In genomic region chr9:55149499-55150278, GRCm38 (mm10) we compare ENCODE assay signal across 8 mouse cellular contexts. TPM values are rescaled to one million over a fixed set of nuclear protein-coding genes. Genes with fewer than 3 reads are reported as not detected.
DNase-seq lines count a peak whose midpoint lies in the region; ATAC-seq and TF ChIP-seq lines count a peak whose summit lies in the region.

No protein-coding gene starts in this region.

- no peaks in the 10 kb centered on the region for H3K9me3 ChIP-seq in heart, embryonic 14.5 days (ENCODE audit: control insufficient read depth, low read length)
- no peaks in the 10 kb centered on the region for H3K9me3 ChIP-seq in kidney, postnatal 0 days (replicated peaks; ENCODE audit: low read length)
- no peaks in the 10 kb centered on the region for H3K9me3 ChIP-seq in liver, embryonic 16.5 days (replicated peaks; ENCODE audit: control insufficient read depth, low read length)
- H3K9me3 ChIP-seq in stomach, embryonic 15.5 days = no peaks in the 10 kb centered on the region

- no peak for TF ChIP-seq CTCF in embryonic fibroblast, embryonic 13.5 days (IDR thresholded peaks at IDR 0.05; ENCODE audit: borderline replicate concordance, insufficient read depth, low read length)
- no peak for TF ChIP-seq CTCF in kidney, postnatal 0 days (IDR thresholded peaks at IDR 0.05; ENCODE audit: low read depth)

- H3K9ac ChIP-seq in heart, embryonic 14.5 days (ENCODE audit: low read length) = peak overlapping the region; percentile 77
- peak overlapping the region; percentile 93 for H3K9ac ChIP-seq in kidney, postnatal 0 days (ENCODE audit: low read depth, low read length)
- peak overlapping the region; percentile 81 for H3K9ac ChIP-seq in liver, embryonic 16.5 days (ENCODE audit: low read depth, low read length)
- H3K9ac ChIP-seq in stomach, embryonic 15.5 days = peak overlapping the region; percentile 56

- TF ChIP-seq POLR2A in embryonic fibroblast, embryonic 13.5 days (IDR thresholded peaks at IDR 0.05; ENCODE audit: low read depth, low read length) = peak; percentile 37; the same call in 1 of the 2 replicates

- peak; percentile 77 for ATAC-seq in heart, embryonic 14.5 days (ENCODE audit: insufficient number of reproducible peaks, insufficient read depth, low FRiP score, low read depth)
- peak; percentile 80 for ATAC-seq in kidney, postnatal 0 days (replicated peaks; ENCODE audit: low FRiP score, low read depth)
- peak; percentile 82 for ATAC-seq in liver, embryonic 16.5 days (ENCODE audit: low read depth)
- peak; percentile 68 for ATAC-seq in stomach, embryonic 15.5 days (ENCODE audit: insufficient read depth, low FRiP score, low read depth)

- H3K27ac ChIP-seq in embryonic fibroblast, embryonic 13.5 days (ENCODE audit: insufficient read depth, low read length) = 0 out of 2 replicates have a peak overlapping the region, but pooled peaks have one; percentile 36
- peak overlapping the region; percentile 39 to 73 for H3K27ac ChIP-seq in heart, embryonic 14.5 days (replicated peaks in 1 of 2; ENCODE audit: control insufficient read depth in 1 of 2, insufficient read depth in 1 of 2, low read depth in 2 of 2, low read length in 2 of 2)
- H3K27ac ChIP-seq in kidney, postnatal 0 days = peak overlapping the region; percentile 88
- H3K27ac ChIP-seq in liver, embryonic 16.5 days (ENCODE audit: low read length) = peak overlapping the region; percentile 74
- H3K27ac ChIP-seq in stomach, embryonic 15.5 days = peak overlapping the region; percentile 28; the same call in 1 of the 2 replicates

- peak overlapping the region; percentile 92 for H3K4me2 ChIP-seq in heart, embryonic 14.5 days (ENCODE audit: low read length)
- peak overlapping the region; percentile 91 for H3K4me2 ChIP-seq in kidney, postnatal 0 days (ENCODE audit: low read length)
- H3K4me2 ChIP-seq in liver, embryonic 16.5 days (ENCODE audit: low read depth, low read length) = peak overlapping the region; percentile 96
- H3K4me2 ChIP-seq in stomach, embryonic 15.5 days = peak overlapping the region; percentile 92

- no peaks in the 10 kb centered on the region for H3K36me3 ChIP-seq in heart, embryonic 14.5 days (ENCODE audit: control insufficient read depth, insufficient read depth, low read length)
- H3K36me3 ChIP-seq in kidney, postnatal 0 days (ENCODE audit: insufficient read depth, low read length) = no peaks in the 10 kb centered on the region
- no peaks in the 10 kb centered on the region for H3K36me3 ChIP-seq in liver, embryonic 16.5 days (ENCODE audit: control insufficient read depth, insufficient read depth)
- no peaks in the 10 kb centered on the region for H3K36me3 ChIP-seq in stomach, embryonic 15.5 days

- peak overlapping the region; percentile 68 for H3K4me3 ChIP-seq in embryonic fibroblast, embryonic 13.5 days (ENCODE audit: insufficient read depth, low read length)
- peak overlapping the region; percentile 75 to 78 for H3K4me3 ChIP-seq in heart, embryonic 14.5 days (ENCODE audit: control insufficient read depth in 1 of 2, insufficient read depth in 1 of 2, low read depth in 1 of 2, low read length in 2 of 2)
- peak overlapping the region; percentile 89 for H3K4me3 ChIP-seq in kidney, postnatal 0 days (replicated peaks; ENCODE audit: low read depth, low read length)
- H3K4me3 ChIP-seq in liver, embryonic 16.5 days (ENCODE audit: low read depth, low read length) = peak overlapping the region; percentile 88
- peak overlapping the region; percentile 62 for H3K4me3 ChIP-seq in stomach, embryonic 15.5 days (replicated peaks)

- peak; percentile 62 for DNase-seq in CD4-positive, CD25-positive, alpha-beta regulatory T cell, adult 2 months (ENCODE audit: low read depth, low spot score)
- DNase-seq in adrenal gland, postnatal 25 days = peak; percentile 57
- peak; percentile 63 for DNase-seq in kidney, postnatal 0 days (ENCODE audit: low spot score)
- peak; percentile 75 for DNase-seq in neural tube, embryonic 10.5 days (ENCODE audit: extremely low spot score, low spot score)

- no peaks in the 10 kb centered on the region for H3K27me3 ChIP-seq in heart, embryonic 14.5 days (ENCODE audit: control insufficient read depth, insufficient read depth, low read length)
- no peaks in the 10 kb centered on the region for H3K27me3 ChIP-seq in kidney, postnatal 0 days (ENCODE audit: insufficient read depth, low read length)
- H3K27me3 ChIP-seq in liver, embryonic 16.5 days (ENCODE audit: control insufficient read depth, insufficient read depth, low read depth, low read length) = no peaks in the 10 kb centered on the region
- H3K27me3 ChIP-seq in stomach, embryonic 15.5 days (replicated peaks) = no peaks in the 10 kb centered on the region

- WGBS in heart, embryonic 14.5 days = under 1% methylated on average over 82 of the region's 93 CpGs
- whole genome bisulfite sequencing in kidney, postnatal 0 days = under 1% methylated on average over 79 of the region's 93 CpGs
- under 1% methylated on average over 85 of the region's 93 CpGs for WGBS in liver, embryonic 16.5 days (ENCODE audit: insufficient replicate concordance)
- under 1% methylated on average over 87 of the region's 93 CpGs for WGBS in stomach, embryonic 15.5 days

- no peaks in the 10 kb centered on the region; the same call in none of the 2 replicates for H3K4me1 ChIP-seq in embryonic fibroblast, embryonic 13.5 days (ENCODE audit: control insufficient read depth, insufficient read depth, low read length)
- peaks cover 2 to 13% of the 10 kb centered on the region in 2 experiments; a peak in 3 of 4 replicates for H3K4me1 ChIP-seq in heart, embryonic 14.5 days (ENCODE audit: control insufficient read depth in 2 of 2, insufficient read depth in 2 of 2, low read length in 2 of 2)
- H3K4me1 ChIP-seq in kidney, postnatal 0 days (replicated peaks; ENCODE audit: insufficient read depth, low read length) = 0 out of 2 replicates have a peak, but pooled peaks cover 3% of the 10 kb centered on the region
- peaks cover 22% of the 10 kb centered on the region for H3K4me1 ChIP-seq in liver, embryonic 16.5 days (ENCODE audit: control insufficient read depth, low read depth, low read length)
- peaks cover 4% of the 10 kb centered on the region; the same call in 1 of the 2 replicates for H3K4me1 ChIP-seq in stomach, embryonic 15.5 days

RNA-seq across cellular contexts. Expression of gene Ube2q2, which starts 1.0 kb away (rescaled TPM):
- 54.8 and 57.1 TPM in 2 replicates for total RNA-seq in adrenal gland, postnatal 25 days (2021)
- polyA plus RNA-seq in embryonic fibroblast, embryonic 13.5 days (2011; ENCODE audit: insufficient read length, low read depth, missing spikeins) = 33.4 and 40.7 TPM in 2 replicates
- polyA plus RNA-seq in heart, embryonic 14.5 days (2014; fragmentation: Nextera tagmentation; extraction: Ambion mirVana) = 33.5 and 36.3 TPM in 2 replicates
- polyA plus RNA-seq in kidney, postnatal 0 days (2015; fragmentation: Nextera tagmentation; extraction: Ambion mirVana) = 29.7 and 30.5 TPM in 2 replicates
- polyA plus RNA-seq in liver, embryonic 16.5 days (2015; fragmentation: Nextera tagmentation; extraction: Ambion mirVana) = 5.0 and 6.0 TPM in 2 replicates
- 31.1 and 32.5 TPM in 2 replicates for polyA plus RNA-seq in stomach, embryonic 15.5 days (2015; fragmentation: Nextera tagmentation; extraction: Ambion mirVana)

RNA-seq across cellular contexts. Expression of gene Fbxo22, which starts 59.0 kb away (rescaled TPM):
- 39.4 and 40.0 TPM in 2 replicates for total RNA-seq in adrenal gland, postnatal 25 days (2021)
- 30.0 and 30.1 TPM in 2 replicates for polyA plus RNA-seq in embryonic fibroblast, embryonic 13.5 days (2011; ENCODE audit: insufficient read length, low read depth, missing spikeins)
- 59.2 and 62.4 TPM in 2 replicates for polyA plus RNA-seq in heart, embryonic 14.5 days (2014; fragmentation: Nextera tagmentation; extraction: Ambion mirVana)
- polyA plus RNA-seq in kidney, postnatal 0 days (2015; fragmentation: Nextera tagmentation; extraction: Ambion mirVana) = 42.6 and 53.5 TPM in 2 replicates
- polyA plus RNA-seq in liver, embryonic 16.5 days (2015; fragmentation: Nextera tagmentation; extraction: Ambion mirVana) = 18.7 and 20.5 TPM in 2 replicates
- 49.2 and 60.8 TPM in 2 replicates for polyA plus RNA-seq in stomach, embryonic 15.5 days (2015; fragmentation: Nextera tagmentation; extraction: Ambion mirVana)

Comparison
In these comparisons a context has a peak if more than half of its experiments do, and no peak if none do; other contexts are left out.
1. Peak in every context shown above with its lines: DNase-seq, ATAC-seq, H3K4me3 ChIP-seq and H3K27ac ChIP-seq.
2. H3K27ac ChIP-seq: peak in every context shown above with its lines; median percentile 88 in kidney, postnatal 0 days; 74 in liver, embryonic 16.5 days; 56 in heart, embryonic 14.5 days; 36 in embryonic fibroblast, embryonic 13.5 days; 28 in stomach, embryonic 15.5 days.